Mouse (Mus musculus) mature B cell (primary cell): ENCODE data around the gene Tshz2.
"Not testable (repeated sequence)": the region's sequence is repeated elsewhere in the genome, so short reads cannot be mapped to it uniquely, and the experiment has no call there.

Experiments
- in situ Hi-C: fragments of 300-500 bp; cut with MboI; formaldehyde crosslinking; loops from 2 replicates; pipeline ENCODE4 v1.14.3; 2019

Gene Tshz2

DNA sequence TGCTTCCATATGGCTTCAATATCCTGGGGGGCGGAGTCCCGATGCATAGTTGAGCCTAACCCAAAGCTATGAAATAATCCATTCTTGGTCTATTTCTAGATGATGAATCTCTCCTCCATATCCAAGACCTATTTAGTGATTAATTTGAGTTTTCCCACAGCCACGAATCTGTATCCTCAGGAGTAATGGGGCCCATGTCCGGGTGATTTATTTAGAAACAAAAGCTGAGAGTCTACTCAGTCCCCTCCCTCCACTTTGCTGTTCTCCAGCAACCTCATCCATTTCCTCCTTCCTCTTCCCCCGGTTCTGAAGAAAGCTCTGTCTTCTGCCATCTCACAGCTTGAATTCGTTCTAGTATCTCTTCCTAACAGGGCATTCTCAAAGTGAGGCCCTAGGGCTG is 125.3 kb downstream of the Tshz2 start:
- in situ Hi-C loops, result no loop called here

- in situ Hi-C loops, result no loop called here
These were observed 127.3 kb downstream of the Tshz2 start for GRCm38 (mm10) chr2:169760117-169760516.

- in situ Hi-C loops, result no loop called here
These were observed 128.9 kb downstream of the Tshz2 start for GRCm38 (mm10) chr2:169761726-169762125.

DNA sequence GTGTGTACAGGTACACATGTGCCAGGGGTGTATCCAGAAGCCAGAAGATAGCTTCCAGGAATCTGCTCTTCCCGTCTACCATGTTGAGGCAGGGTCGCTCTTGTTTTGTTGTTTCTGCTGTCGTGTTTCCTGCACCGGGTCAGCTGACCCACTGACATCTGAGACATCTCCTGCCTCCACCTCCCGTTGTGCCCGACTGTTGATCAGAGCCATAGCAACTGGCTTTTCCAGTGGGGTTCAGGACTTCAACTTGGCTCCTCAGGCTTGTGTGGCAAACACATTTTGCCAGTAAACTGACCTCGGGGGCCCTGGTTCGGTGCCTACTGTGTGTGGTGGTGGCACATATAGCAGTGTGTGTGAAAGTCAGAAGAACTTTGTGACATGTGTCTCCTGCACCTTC is 129.5 kb downstream of the Tshz2 start:
- in situ Hi-C loops, result no loop called here

DNA sequence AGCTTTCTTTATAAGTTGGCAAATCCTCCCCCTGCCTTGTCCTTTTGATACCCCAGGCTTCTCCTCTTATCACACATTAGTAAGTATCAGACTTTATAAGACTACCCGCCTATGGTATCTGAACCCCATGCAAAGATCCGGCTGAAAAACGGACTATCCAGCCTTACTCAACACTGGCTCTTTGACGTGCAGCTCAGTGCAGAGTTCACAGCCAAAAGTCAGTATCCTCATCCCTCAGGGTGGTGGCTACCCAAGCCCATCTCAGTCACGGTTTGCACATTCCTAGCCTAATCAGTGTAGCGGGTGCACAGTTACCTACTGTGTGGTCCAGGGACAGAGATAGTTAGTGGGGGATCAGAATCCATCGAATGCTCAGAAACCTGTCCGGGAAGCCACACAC is 130.9 kb downstream of the Tshz2 start:
- in situ Hi-C loops, result no loop called here

- in situ Hi-C loops, result no loop called here
These were observed 133.4 kb downstream of the Tshz2 start for GRCm38 (mm10) chr2:169766247-169766646.

- in situ Hi-C loops, result no loop called here
These were observed 134.5 kb downstream of the Tshz2 start for GRCm38 (mm10) chr2:169767281-169767680.

DNA sequence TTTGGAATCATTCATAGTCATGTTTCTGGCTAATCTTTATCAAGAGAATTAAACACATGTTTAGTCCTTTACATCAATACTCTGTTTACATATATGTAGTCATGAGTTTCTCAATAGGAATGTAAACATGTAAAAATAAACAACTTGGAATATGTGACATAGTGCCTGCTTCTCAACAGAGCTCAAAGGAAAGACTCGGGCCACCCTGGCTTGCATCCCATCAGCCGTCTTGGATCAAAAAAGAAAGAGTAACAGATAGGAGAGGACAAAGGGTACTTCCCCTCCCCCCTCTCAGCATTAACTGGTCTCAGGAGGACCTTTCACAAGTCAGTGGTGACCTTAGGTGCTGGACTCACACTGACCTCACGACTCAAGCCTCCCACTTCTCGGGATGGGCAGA is 142.3 kb downstream of the Tshz2 start:
- in situ Hi-C loops, result no loop called here

GRCm38 (mm10) chr2:169777242-169777641 is 144.4 kb downstream of the Tshz2 start:
- in situ Hi-C loops, result no loop called here

GRCm38 (mm10) chr2:169777764-169778163 is 145.0 kb downstream of the Tshz2 start:
- in situ Hi-C loops, result no loop called here

- in situ Hi-C loops, result no loop called here
These were observed 146.0 kb downstream of the Tshz2 start for GRCm38 (mm10) chr2:169778740-169779345.

GRCm38 (mm10) chr2:169781671-169782070 is 148.9 kb downstream of the Tshz2 start:
- in situ Hi-C loops, result not testable (repeated sequence)

DNA sequence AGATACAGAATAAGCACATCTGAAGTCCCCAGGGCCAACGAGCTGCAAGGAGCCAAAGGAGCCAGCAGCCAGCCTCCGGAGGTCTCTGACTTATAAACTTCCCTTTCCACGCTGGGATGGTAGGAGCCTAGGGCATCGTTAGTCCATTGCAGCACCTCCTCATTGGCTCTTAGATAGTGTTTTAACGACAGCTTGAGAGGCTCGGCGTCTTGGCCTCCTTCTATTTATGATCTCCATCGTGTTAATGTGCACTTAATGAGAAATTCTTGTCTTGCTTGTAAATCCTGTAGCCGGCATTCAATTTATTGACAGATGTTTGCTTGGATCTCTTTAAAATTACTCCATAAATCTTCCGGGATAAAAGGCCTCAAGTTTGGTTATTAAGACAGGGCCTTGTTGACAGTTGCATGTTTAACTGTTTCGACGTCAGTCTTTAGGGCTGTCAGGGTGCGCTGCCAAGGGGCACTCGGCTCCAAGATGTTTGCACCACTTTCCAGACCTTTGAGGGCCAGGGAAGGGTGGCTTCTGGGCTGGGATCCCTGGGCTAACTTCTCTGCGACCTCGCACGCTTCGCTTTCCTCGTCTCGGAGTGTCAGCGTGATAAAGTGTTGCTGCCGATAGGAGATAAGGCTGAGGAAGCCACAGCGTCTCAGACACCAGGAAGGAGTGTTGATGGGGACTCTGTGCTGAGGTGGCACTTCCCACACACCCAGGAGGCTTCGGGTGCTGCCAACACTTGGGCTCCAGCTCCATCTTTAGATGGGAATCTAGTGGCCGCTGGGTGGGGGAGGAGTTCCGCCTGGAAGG is 150.3 kb downstream of the Tshz2 start:
- in situ Hi-C loops, result no loop called here

DNA sequence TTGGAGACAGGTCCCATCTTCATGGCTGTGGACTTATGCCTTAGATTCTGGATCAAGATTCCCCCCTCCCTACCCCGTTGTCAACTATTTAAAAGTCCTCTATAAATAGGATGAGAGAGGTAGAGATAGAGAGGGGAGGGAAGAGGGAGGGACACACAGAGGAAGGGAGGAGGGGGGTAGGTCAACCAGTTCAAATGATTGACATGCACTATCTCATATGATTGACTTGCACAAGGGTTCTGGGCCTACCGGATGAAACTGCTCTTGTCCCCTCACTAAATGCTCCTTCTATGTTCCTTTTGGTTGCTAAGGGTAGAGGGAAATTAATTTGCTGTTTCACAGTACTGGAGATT is 150.8 kb downstream of the Tshz2 start:
- in situ Hi-C loops, result no loop called here

GRCm38 (mm10) chr2:169787381-169787780 is 154.6 kb downstream of the Tshz2 start:
- in situ Hi-C loops, result no loop called here

- in situ Hi-C loops, result no loop called here
These were observed 155.1 kb downstream of the Tshz2 start for GRCm38 (mm10) chr2:169787906-169788305.

DNA sequence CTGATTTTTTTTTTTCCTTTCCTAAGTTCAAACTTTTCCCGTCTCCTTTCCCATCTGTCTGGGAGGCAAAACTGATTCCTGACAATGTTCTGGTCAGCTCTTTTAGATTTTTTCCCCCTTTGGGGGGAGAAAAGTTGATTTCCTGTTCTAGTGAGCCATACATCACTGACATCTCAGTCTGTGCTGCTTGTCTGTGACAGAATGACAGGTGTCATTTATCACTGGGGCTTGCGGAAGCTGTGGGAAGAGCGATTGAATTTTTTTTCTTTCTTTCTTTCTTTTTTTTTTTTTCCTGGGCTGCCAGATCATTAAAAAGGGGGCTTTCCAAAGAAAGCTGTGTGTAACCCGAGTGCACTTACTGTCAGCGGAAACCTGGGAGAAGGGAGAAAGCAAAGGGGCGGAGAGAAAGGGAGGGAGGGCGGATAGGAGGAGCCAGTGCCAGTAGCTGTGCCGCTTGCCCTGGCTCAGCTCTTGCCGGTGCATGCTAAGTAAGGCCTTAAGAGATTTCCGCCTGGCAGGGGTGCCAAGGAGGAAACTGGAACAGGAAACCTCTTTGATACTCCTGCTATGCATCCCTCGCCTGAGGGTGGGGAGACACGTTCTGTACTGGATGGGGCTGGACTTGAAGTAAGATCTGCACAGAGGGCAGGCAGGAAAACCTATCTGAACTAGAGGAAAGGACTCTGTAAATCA is 157.8 kb downstream of the Tshz2 start:
- in situ Hi-C loops, result no loop called here

DNA sequence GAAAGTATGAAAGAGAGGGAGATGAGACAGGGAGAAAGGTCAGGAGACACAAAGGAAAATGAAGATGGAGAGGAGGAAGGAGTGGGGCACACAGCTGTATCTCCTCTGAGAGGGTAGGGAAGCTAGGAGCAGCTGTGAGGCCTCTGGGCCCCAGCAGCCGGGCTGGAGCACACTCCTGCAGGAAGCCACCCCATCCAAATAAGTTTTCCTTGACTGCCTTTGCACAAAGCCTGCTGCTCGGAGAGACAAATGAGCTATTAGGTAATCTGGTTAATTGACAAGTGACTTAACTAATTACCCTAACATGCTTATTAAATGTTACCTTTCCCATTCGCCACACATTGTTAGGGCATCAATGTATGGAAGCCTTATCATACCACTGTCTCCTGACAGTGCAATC is 159.9 kb downstream of the Tshz2 start:
- in situ Hi-C loops, result no loop called here

- in situ Hi-C loops, result no loop called here
These were observed 169.4 kb downstream of the Tshz2 start for GRCm38 (mm10) chr2:169802241-169802640.

- in situ Hi-C loops, result no loop called here
These were observed 171.6 kb downstream of the Tshz2 start for GRCm38 (mm10) chr2:169804380-169804779.

GRCm38 (mm10) chr2:169805545-169805944 is 172.7 kb downstream of the Tshz2 start:
- in situ Hi-C loops, result no loop called here

GRCm38 (mm10) chr2:169811589-169811988 is 178.8 kb downstream of the Tshz2 start:
- in situ Hi-C loops, result no loop called here

DNA sequence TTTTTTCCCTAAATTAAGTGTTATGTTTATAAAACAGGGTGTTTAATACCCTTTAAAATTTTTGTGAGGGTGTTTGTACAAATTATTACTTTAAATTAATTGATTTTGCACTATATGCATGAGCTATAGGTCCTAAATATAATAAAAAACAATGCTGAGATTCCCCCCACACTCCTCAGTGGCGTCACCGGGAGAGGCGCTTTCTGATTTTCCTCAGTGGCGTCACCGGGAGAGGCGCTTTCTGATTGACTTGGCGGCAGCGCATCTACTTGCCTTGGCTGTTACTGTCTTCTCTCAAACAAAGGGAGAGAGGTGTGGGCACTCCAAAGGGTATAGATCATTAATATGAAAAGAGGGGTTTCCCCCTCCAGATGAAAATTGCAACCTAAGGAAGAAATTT is 179.2 kb downstream of the Tshz2 start:
- in situ Hi-C loops, result no loop called here
